Mouse (Mus musculus) layer of hippocampus, adult 2 months (tissue): ENCODE data around the gene Il9r. TPM values are rescaled to one million over a fixed set of nuclear protein-coding genes. Genes with fewer than 3 reads are reported as not detected.
A peak's percentile ranks its signal among the peaks of the same experiment; 100 is the strongest.

Source experiments
- DNase-seq, 2 experiments: peaks; one replicate each; pipeline ENCODE4 v3.0.0; 2022; ENCODE audit warnings: low spot score in 2 of 2
- H3K27ac ChIP-seq: fragments of 200-600 bp; 2 replicates; pipeline ENCODE4 v1.8.1; 2022
- H3K4me3 ChIP-seq: fragments of 200-600 bp; 2 replicates; pipeline ENCODE4 v1.8.1; 2022; ENCODE audit warnings: mild to moderate bottlenecking
- CTCF ChIP-seq: fragments of 200-600 bp; conservative IDR thresholded peaks from 2 replicates; pipeline ENCODE4 v1.8.1; 2022; ENCODE audit warnings: antibody characterized with exemption, mild to moderate bottlenecking, moderate library complexity
- total RNA-seq, 2 experiments: library from RNA; stranded (reverse); gene quantifications; 2 replicates each; pipeline ENCODE4 v1.2.3; 2021

The Il9r gene
- total RNA-seq, 2 experiments from 2014 or later: not detected

DNA sequence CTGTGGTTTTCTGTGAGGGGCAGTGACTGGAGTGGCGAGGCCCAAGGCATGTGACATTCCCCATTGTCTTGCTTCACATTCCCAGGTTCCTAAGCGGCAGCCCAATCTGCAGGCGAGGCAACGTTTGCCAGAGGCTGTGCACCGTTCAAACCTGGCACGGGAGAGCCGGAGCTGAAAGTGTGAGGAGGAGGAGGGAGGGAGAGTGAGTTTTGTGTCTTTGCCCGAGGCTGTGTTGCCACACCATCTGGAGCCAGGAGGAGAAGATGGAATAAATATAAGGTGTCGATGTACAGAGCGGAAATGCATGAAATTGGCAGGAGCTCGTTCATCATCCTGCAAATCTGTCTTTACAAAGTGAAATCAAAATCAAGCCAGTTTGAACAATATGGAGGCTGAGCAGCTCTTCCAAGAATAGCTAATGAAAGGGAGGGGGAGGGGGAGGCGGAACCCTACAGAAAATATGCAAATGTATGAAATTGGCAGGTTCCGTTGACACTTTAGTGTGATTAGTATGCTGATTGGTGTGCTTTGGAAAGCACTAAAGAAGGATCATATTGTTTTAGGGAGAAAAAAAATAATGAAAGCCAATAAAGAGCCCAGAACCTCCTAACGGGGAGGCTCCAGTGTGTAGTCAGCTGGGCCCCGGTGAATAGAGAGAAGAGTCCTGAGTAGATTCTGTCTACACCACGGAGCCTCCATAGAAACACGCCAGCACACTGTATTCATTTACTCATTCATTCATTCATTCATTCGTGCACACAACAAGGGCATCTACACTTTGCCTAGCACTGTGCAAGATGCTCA lies 42.1 kb downstream of the Il9r start:
- TF ChIP-seq CTCF: no peak
- Histone ChIP-seq H3K4me3 (peak overlapping the region; percentile 40), H3K27ac (peak overlapping the region; percentile 85)
- peak; percentile 68 to 78 for DNase-seq

DNA sequence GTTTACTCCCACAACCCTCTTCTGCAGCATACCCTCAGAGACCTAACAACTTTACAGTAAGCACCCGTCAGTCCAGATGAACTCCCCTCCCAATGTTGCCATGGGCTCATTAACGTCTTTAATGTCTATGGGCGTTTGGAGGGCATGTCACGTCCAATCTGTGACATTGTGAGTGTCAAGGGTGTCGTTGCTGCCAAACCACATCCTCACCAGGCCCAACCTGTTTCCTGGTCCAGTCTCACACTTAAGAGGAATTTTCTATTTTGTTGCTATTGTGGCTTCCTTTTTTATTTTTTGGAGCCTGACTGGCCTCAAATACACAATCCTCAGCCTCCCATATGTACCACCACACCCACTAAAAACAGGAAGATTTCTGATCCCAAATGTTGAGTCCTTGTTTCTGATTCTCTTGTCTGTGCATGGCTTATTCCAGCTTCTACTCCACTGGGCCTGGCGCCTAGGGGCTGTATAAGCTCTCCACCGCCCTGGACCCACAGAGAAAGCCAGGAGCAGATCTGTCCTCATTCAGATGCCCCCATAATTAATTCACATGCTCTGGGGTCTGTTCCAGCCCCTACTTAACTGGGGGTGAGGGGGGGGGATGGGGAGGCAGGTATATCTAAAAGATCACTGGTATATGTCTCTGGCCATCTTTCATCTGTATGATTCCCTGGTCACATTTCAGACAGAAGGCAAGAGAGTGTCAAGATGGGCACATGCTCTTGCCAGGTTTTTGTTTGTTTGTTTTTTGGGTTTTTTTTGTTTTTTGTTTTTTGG lies 43.0 kb downstream of the Il9r start:
- peak overlapping the region; percentile 46; the same call in 1 of the 2 replicates for H3K27ac ChIP-seq
- DNase-seq: peak in 1 of 2 experiments; percentile 5
- no peak overlapping the region for H3K4me3 ChIP-seq
- TF ChIP-seq CTCF: no peak

DNA sequence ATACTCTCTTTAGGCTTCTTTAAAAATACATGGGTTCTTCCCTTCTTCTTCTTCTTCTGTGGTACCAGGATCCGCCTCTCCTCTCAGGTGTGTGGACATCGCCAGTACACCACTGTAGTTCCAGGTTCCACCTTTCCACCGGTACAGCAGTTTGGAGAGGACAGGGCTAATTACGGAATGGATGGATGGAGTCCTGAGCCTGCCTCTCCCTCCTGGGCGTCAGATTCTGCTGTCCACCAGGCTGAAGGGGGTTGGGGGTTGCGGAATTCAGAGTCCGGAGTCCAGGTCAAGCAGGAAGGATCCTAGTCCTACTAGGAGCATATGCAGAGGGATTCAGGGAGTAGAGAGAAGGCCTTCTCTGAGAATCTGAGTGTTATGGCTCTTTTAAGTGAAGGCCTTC lies 46.9 kb downstream of the Il9r start:
- no peak for TF ChIP-seq CTCF
- no peak overlapping the region for H3K4me3 ChIP-seq
- no peak overlapping the region for H3K27ac ChIP-seq
- DNase-seq: no peak

DNA sequence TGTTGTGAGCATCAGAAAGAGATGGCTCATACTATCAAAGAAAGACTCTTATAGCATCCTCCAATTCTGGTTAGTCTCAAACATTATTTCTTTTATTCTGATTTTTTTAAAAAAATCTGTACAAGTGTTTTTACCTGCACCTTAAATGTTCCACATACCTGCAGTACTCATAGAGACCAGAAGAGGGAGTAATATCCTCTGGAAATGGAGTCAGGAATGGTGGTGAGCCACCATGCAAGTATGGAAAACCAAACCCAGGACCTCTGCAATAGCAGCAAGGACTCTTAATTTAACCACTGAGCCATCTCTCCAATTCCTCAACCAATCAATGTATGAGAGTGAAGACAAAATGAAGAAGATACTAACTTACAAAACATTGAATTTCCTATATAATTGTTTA lies 47.3 kb downstream of the Il9r start:
- H3K27ac ChIP-seq: no peak overlapping the region
- H3K4me3 ChIP-seq: no peak overlapping the region
- TF ChIP-seq CTCF: peak; percentile 78
- DNase-seq: no peak

DNA sequence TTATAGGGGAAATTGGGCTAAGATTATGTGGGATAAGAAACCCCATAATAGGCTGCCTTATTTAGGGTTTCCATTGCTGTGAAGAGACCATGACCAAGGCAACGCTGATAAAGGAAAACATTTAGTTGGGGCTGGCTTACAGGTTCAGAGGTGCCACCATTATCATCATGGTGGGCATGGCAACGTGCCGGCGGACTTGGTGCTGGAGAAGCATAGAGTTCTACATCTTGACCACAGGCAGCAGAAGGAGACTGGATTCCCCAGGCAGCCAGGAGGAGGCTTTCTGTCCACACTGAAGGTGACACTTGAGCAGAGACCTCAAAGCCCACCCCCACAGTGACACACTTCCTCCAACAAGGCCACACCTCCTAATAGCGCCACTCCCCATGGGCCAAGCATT lies 48.8 kb downstream of the Il9r start:
- Histone ChIP-seq H3K4me3 (no peak overlapping the region), H3K27ac (no peak overlapping the region)
- no peak for TF ChIP-seq CTCF
- no peak for DNase-seq

DNA sequence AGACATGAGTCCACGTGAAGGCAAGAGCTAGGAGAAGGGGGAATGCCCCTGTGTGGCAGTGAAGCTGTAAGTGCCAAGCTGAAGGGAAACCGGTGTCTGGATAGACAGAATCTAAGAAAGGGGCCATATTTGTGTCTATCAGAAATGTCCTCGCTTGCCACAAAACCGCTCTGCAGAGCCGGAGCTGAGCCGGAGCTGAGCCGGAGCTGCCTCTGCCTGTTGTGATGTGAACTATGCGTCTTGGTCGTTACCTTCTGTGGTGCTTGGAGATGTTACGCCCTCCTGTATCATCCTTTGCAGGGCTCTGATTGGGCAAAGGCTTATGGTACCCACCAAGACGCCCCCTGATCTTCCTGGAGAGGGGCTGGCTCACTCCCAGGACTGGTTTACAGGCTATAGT lies 50.5 kb downstream of the Il9r start:
- Histone ChIP-seq H3K27ac (peak overlapping the region; percentile 8; the same call in 1 of the 2 replicates), H3K4me3 (no peak overlapping the region)
- no peak for DNase-seq
- no peak for TF ChIP-seq CTCF

DNA sequence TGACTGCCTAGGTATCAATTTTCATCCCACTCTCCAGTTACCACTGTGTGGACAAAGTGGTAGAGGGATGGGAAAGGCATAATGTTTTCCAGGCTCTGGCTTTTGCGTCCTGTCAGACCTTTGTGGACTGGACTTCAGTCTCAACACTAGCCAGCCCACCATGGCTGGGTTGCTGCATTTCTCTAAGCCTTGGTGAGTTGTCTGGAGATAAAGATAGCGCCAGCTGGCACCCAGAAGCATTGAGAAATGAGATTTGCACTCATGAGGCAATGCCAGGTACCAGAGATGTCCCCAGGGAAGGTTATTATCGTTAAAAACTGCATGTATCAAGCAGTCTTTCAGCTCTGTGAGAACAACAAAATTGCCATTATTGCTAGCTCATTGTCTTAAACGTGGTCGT lies 57.3 kb downstream of the Il9r start:
- H3K27ac ChIP-seq: no peak overlapping the region
- no peak for TF ChIP-seq CTCF
- H3K4me3 ChIP-seq: no peak overlapping the region
- no peak for DNase-seq

DNA sequence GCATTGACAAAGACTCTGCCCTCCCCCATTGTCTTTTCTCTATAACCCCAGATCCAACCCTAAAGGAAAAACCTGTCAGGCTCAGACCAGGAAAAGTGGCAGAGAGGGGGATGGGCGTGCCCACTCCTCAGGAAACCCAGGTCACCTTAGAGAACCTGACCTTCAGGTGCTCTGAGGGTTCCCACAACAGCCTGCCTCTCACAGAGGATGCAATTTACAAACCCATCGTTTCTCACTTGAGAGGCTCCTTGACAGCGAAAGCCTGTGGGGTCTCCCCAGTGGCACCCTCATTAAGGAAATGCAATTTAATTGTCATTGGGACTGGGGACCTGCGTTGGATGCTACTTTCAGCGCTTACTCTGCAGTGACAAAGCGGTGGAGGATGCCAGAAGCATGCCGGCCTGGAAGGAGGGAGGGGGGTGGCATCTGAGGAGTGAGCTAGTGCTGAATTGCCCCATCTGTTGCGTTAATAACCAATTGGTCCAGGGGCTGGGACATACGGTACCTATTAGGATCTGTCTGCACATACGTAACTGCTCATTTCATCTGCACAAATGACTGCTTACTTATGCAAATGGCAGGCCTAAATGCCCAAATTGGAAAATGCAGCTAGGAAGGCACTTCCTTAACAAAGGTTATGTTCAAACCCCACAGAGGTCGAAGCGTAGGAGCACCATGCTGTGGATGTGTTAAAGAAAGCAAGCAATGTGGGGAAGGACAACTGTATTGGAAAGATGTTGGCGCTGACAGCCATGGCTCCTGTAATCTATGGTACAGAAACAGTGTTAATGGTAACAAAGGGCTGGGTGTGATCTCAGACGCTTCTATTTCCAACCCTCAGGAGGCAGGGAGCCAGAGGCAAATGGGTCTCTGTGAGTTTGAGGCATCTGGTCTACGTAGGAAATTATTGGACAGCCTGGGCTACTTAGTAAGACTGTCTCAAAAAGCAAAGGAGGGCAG lies 58.2 kb downstream of the Il9r start:
- DNase-seq: peak; percentile 47 to 65
- H3K27ac ChIP-seq: peak overlapping the region; percentile 77
- TF ChIP-seq CTCF: no peak
- H3K4me3 ChIP-seq: no peak overlapping the region

DNA sequence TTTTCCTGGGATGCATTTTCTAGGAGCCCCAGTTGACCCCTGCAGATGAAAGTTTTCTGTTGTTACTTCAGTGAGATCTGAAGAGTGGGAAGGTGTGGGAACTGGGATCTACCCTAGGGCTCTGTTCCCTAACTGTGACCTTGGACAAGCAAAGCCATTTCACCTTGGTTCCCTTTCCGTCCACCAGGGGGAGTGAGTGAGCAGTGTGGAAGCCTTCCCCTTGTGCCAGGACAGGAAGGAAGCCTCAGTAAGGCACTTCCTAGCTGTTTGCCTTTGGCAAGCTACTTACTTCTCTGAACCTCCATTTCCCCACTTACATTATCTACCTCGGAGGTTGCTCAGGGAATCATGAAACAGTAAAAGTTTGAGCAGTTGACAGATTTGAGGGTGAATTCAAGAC lies 59.0 kb downstream of the Il9r start:
- Histone ChIP-seq H3K27ac (peak overlapping the region; percentile 77; the same call in 1 of the 2 replicates), H3K4me3 (no peak overlapping the region)
- DNase-seq: peak in 1 of 2 experiments; percentile 81
- peak; percentile 96 for TF ChIP-seq CTCF

DNA sequence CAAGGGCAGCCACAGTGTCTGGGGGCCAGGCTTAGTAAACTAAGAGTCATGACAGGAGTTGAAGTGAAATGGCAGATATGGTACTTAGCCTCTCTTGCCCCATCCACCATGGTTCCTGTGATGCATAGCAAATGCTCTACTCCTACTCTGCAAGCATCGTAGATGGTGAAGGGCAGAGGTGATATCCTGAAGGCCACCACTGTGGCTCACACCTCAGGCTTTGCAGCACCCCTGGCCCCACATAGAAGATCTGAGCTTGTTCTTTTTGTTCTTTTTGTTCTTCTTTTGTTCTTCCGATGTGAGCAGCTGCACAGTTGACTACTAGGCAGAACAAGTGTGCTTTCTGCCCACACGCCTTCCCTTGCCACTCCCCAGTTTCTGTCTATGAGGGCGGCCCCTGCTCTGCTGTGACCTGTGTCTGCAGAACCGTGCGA lies 60.5 kb downstream of the Il9r start:
- DNase-seq: no peak
- Histone ChIP-seq H3K27ac (no peak overlapping the region), H3K4me3 (no peak overlapping the region)
- TF ChIP-seq CTCF: no peak

DNA sequence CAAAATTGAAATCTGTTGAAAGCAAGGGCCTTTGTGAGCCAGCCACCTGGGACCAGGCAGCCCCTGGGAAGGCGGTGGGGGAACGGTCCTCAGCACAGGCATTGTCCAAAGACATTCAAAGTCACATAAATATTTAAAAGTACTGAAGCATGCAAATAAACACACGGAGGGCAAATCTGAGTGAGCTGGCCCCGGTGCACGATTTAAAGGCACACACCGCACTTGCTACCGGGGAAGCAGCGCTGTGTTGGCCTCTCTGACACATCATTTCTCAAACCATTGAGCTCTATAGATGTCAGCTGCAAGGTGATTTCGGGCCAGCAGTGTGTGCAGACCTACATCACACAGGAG lies 61.5 kb downstream of the Il9r start:
- DNase-seq: no peak
- no peak overlapping the region for H3K4me3 ChIP-seq
- TF ChIP-seq CTCF: no peak
- no peak overlapping the region for H3K27ac ChIP-seq

DNA sequence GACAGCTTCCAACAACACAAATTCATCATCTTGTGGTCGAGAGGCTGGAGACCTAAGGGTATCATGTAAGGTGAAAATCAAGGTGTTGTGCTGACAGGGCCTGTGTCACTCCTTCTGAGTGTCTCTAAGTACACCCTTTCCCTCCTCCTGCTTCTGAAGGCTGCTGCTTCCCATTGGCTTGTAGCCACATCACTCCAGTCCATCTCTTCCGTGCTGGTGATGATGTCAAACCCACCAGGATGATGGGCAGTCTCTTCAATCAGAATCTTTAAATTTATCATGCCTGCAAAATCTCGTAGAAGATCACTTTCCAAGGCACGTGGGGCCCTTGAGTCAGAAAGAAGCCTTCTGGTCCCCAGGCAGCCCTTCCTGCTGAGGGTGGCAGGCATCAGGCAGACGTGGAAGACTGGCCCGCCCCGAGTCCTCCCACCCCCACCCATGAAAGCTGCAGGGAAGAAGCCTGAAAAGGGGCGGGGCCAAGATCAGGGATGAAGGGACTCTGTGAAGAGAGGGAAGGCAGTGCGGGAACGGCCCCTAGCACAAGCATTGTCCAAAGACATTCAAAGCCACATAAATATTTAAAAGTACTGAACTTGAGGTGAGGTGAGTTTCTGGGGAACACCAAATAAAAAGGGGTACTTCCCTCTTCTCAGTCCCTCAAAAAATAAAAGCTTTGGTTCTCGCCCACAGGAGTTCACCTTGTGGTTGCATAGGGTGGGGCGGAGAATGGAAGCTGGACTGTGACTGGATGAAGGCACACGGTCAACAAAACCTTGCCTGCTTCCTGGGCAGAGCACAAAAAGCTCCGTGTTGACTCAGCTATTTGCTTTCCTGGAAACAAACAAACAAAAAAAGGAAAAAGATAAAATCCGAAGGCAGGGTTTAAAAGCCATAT lies 62.1 kb downstream of the Il9r start:
- Histone ChIP-seq H3K4me3 (no peak overlapping the region), H3K27ac (peak overlapping the region; percentile 46; the same call in 1 of the 2 replicates)
- no peak for DNase-seq
- 0 out of 2 replicates have a peak, but pooled peaks have one; percentile 12 for TF ChIP-seq CTCF

Other genes with a start within 250 kb of the Il9r start
- gene 4930524B15Rik, start 234.7 kb downstream of the Il9r start, total RNA-seq: not detected
- 100 to 1,000 TPM; 662 to 700 TPM for gene Nsg2, start 199.8 kb downstream of the Il9r start, total RNA-seq
- 10 to 100 TPM; 20.6 to 22.4 TPM for gene Snrnp25, start 5.1 kb upstream of the Il9r start, total RNA-seq
- gene Rhbdf1, start 22.0 kb upstream of the Il9r start, total RNA-seq: 10 to 100 TPM; 13.4 to 13.8 TPM
- gene Mpg, start 26.2 kb upstream of the Il9r start, total RNA-seq: 10 to 100 TPM; 15.6 to 20.5 TPM
- gene Nprl3, start 67.4 kb upstream of the Il9r start, total RNA-seq: 10 to 100 TPM; 62.0 to 64.1 TPM
- not detected for gene Hba-x, start 76.1 kb upstream of the Il9r start, total RNA-seq
- 100 to 1,000 TPM; 315 to 509 TPM for gene Hba-a1, start 83.2 kb upstream of the Il9r start, total RNA-seq
- gene Hbq1b, start 86.7 kb upstream of the Il9r start, total RNA-seq: 1 to 10 TPM; 1.0 to 1.7 TPM
- 100 to 1,000 TPM; 253 to 450 TPM for gene Hba-a2, start 96.2 kb upstream of the Il9r start, total RNA-seq
- gene Hbq1a, start 99.8 kb upstream of the Il9r start, total RNA-seq: 1 to 10 TPM; 1.1 to 1.8 TPM
- 10 to 100 TPM; 10.2 to 11.1 TPM for gene Sh3pxd2b, start 147.5 kb upstream of the Il9r start, total RNA-seq